Mouse (Mus musculus) B cell, adult 2 months (primary cell): ENCODE results near the gene Rgmb.

Experiments used
- DNase-seq, 2 experiments: peaks; one replicate each; pipeline ENCODE4 v3.0.0; 2022

Gene Rgmb

DNA sequence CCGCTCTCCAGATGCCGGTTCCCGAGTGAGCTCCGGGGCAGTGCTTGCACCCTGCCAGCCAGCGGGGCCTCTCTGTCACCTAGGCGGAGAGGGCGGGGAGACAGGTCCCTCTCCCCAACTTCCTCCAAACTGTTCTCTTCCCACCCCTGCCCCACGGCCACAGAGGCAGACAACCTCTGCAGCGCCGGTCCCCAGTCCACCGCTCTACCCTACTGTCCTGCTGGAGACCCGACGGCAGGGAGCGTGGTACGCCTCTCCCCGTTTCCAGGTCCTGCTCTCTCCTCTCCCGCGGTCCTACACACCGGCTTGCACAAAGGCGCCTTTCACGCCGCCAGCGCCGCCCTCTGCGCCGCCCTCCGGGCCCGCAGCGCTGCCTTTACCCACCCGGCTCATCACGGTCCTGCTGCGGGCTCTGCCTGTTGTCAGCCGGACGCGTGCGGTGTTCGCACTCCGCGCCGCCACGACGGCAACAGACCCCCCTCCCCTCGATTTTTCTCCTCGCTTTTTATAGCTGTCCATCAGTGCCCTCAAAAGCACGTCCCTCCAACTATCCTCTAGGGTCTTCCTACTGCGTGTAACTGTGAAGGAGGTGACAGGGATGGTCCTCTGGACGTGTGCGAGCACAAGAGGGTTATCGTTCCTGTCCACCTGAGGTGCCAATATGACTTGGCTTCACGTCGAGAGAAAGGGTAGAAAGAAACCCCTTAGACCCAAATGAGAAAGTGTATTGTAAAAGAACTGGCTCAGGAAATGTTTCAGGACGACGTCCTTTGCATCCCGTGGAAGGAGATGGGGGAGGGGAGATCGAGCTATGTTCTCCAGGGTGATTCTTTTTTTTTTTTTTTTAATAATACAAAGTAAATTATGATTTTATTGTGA is at the start of gene Rgmb:
Gene Rgmb, minus strand, starts transcription at position 274 of the 879 bp plus-strand sequence.
- peak; percentile 17 to 34 for DNase-seq

DNA sequence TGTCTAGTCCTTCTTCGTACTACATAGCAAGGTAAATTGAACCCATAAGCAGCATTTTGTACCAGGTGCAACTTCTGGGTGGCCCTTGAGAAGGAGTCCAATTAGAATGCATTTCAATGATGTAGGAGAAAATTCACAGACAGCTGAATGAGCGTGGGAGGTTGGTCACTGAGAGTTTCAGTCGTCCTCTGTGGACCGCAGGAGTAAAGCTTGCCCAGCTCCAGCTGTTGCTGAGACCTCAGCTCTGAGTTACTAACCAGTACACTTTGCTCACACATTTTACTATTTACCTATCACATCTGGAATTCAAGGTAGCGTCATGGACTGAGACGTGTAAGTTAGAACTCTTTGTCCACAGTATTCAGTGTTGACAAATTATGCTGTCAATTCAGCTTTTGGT is 43.9 kb upstream of the Rgmb start:
- DNase-seq: no peak

DNA sequence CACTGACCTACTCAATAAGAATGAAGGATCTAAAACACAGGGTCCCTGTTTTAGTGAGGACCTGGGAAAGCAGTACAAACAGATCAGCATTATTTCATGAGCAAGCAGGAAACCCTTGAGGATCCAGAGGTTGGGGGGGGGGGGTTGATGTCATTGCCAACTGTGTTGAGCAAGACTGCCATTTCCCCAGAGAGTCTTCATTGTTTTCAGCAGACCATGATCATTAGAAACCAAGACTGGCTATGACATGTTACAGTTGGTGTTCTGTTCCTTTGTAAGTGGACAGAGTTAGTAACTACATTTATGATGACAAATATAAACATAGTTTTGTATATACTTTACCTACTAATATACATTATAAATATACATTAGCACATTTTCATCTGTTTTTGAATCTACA is 41.3 kb upstream of the Rgmb start:
- no peak for DNase-seq

DNA sequence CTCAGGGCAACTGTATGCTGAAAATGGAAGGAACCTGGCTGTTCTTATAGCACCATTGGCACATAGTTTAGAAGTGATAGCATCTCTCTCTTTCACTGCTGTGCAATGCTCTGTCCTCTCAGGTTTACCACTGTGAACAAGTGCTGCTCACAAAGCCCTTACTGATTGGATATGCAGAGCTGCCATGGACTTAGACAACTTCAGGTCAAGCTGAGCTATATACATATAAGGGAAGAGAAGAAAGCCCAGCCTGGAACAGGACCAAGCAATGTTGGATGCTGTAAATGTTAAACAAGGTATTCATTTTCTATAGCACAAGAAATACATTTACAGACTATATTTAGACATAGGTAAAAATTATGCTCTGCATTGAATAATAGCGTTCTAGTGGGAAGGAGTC is 34.4 kb upstream of the Rgmb start:
- no peak for DNase-seq

DNA sequence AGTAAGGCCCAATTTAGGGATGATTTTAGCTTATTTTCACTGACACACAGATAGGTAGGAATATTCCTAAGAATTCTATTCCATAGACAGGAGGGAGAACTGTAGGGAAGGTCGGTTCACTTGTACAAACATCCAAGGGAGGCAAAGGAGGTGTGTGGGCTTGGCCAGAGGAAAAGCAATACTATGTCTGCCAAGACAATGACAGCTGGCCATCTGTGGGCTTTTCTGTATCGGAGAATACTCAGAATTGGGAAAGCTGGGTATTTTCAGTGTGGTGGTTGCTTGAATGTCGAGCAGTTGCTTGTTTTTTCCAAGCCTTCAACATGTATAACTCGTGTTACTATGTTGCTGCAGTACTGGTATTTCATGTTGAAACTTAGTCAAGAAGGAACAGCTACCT is 31.5 kb upstream of the Rgmb start:
- no peak for DNase-seq

DNA sequence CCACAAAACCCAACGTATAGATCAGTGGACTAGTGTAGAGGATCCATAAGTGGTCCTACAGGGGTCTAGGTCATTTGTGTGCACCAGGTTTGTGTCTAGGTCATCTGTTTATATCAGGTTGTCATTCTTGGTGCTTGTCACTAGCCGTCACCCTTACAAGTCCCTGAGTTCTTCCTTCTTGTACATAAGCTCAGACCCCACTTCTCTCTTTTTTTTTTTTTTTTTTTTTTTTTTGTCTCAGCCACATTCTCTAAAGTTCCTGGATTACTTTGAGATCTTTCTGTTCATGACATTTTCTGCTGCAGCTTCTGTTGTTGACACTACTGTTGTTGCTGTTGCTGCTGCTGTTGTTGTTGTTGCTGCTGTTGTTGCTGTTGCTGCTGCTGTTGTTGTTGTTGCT is 22.3 kb upstream of the Rgmb start:
- DNase-seq: no peak

DNA sequence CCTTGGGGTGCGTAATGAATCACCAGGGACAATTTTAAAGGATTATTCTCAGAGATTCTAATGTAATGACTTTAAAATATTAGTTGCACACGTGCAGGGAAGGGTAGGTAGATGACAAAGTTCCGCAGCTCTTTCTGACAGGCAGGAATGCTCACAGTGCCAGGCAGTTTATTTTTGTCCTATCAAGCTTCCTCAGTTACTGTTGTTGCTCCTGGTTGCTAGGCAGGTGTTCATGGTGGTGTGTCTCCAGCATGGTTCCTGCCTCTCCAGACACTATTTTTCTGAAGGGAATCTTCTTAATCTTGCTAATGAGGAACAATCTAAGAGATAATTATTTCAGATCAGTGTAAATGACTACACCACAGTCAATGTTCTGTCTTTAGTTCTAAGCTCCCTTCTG is 19.7 kb upstream of the Rgmb start:
- no peak for DNase-seq

DNA sequence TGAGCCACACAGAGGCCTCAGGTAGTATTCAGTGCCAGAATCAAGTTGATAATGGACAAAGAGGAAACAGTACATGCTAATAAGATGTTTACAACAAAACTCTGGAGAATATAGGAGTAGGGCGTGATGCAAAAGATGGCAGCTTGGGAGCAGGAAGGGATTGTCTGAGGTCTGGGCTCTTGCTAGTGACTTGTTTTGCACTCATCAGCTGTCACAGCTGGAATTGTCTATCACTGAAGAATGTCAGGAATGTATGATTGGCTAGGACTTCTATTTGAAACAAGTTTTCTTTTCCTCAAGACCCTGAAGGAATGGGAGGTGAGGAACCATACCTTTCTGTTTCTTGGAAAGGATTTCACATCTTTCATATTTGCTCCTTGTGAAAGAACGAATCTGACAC is 10.6 kb upstream of the Rgmb start:
- no peak for DNase-seq

DNA sequence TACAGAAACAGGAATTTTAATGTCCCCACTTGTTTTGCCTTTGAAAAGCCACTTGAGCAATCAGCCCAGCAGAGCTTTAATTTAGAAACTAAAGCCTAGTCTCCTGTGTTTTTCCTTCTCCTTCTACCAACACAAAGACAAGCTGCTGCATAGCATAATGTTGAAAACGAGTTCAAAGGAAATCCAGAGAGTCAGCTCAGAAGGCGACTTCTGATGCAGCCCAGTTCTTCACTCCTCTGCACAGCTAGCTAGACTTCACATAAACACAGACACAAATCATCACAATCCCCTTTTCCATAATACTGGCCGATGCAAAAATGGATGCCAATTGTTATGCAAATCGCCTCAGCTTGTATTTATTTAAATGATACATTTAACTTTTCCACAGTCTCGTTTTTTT is 1.6 kb upstream of the Rgmb start:
- no peak for DNase-seq

DNA sequence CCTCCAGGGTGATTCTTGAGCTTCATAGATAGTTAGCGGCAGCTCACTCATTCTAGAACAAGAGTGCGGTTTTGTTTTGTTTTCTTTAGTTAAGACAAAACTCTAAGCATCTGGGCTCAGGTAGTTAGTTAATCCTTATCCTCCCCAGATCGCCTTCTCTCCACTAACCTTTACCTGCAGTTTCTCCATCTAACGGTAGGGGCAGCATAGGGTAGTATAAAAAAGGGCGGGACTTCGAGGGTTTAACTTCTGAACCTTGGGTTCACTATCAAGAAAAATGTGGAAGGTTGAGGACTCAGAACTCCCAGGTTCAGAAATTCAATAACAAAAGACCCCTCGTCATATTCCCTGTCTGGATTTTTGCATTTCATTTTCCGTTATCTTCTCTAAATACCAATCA is 971 bp upstream of the Rgmb start:
- peak; percentile 66 to 71 for DNase-seq

DNA sequence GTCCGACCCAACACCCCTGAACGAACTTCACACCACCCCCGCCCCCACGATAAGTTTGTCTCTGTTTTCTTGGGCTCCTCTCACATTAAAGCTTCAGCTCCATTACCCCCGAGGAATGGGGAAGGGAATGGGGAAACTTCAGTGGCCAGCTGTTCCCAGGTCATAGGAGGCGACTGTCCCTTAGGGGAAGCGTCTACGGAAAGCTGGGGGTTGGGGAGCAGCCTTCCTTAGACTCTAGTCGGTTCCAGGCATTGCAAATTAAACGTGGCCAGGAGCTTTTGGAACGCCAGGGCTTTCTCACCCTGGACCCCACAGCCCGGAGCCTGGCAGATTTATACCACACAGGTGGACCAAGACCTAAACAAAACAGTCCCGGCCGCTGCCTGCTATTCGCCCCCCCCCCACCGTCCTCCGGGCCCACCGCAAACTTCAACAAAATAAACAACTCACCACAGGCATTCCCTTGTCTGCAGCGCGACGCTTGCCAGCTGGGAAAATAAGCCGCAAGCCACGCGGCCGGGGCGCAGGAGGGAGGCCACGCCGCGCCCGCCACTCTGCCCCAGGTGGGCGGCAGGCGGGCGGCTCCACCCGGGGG is 571 bp downstream of the Rgmb start:
- DNase-seq: no peak

DNA sequence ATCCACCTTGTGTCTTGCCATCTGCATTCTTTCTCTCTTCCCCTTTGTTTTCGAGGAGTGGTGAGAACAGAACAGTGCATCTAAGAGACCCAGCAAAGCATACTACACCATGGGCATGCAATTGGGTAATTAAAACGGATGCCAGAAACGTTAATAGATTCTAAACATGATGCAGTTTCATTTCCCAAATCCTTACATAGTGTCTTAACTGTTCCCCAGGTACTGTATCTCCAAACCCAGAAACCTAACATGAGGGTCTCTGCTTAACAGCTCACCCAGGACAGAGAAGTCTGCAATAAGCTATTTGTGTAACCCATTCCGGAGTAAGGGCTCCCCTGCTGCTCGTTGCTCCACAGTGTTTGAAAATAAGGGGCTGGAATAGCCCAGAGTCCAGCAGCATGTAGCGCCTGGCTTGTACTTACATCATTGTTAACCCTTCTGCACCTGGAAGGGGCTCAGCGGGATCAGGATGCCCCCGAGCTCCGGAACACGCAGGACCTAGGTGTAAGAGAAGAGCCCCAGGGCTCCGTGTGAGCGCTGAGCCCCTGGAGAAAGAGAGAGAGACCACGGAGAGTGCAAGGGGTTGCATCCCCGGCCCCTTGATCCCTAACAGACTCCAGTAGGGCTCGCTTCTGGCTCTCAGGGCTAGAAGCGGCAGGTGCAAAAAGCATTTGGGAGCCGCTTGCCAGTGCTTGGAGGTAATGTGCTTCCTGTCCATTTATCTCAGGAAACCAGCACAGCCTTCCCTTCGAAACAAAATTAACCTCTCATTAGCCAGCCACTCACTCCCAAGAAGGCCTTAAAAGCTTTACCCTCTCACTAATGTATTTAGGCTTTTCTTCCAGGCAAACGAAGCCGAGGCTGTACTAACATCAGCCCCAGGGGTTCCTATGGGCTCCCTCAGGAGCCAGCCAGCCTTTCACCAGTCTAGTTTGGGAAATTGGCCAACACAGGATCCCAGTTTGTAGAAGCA is 1.4 kb downstream of the Rgmb start:
- DNase-seq: peak in 1 of 2 experiments; percentile 8

DNA sequence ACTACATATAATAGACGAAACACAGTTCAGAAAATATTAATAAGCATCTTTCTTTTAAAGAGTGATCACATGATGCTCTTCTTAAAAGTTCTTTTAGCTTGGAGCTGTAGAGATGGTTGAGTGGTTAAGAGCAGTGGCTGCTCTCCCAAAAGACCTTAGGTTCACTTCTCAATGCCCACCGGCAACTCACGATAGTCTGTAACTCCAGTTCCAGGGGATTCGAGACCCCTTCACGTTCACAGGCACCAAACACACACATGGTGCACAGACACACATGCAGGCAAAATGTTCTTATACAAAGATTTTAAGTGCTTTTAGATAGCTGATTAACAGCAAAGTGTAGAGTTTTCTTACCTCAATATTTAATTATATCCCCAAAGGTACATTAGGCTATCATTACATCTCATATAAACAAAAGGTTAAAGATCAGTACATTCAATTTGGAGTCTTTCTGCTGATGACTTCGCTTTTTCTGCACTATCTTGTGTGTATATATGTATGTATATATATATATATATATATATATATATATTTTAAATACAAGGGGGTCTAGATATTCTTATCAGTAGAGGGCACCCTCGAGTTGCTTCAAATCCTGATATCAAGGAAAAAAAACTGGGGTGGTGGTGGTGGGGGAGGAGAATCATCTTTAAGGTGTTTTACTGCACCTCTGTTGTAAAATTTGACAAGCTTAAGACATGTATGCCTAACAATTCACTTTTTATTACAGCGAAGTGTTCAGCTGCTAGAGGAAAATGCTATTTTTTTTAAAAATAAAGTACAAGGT is 2.5 kb downstream of the Rgmb start:
- DNase-seq: no peak

DNA sequence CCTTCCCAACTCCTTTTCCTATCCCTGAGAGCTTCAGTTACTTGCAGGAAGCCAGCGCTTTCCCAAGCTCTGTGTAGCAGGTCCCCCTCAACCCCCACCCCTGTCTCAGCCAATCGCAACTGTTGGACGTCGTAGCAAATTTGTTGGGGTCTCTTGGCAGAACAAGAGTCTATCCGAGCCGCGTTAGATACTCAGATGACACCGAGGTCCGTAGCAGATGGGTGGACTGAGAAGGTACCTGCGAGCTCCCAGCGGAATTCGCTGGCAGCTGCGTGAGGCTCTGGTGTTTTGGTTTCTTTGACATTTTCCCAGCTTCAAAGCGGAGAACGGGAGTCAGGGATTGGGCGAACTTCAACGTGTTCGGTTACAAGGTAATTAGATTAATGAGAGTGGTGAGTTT is 3.9 kb downstream of the Rgmb start:
- DNase-seq: no peak

DNA sequence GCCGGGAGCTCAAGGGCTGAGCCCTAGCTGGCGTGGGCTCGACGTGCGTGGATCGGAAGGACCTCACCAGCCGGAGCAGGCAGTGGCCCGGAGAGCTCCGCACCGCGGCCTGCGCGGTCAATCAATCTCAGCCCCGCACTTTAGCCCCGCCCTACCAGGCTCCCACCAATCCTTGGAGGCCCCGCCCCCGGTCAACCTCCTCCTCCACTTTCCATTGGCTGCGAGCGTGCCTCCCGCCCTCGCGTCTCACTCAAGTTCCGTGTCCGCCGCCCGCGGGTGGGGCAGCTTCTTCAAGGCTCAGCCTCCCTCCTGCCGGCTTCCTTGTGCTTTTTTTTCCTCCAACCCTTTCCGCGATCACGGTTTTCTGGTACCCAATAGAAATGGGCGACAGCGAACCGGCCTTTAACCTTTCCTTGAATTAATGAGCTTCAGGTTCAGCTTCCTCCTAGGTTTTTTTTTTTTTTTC is 4.4 kb downstream of the Rgmb start:
- peak; percentile 90 to 92 for DNase-seq

DNA sequence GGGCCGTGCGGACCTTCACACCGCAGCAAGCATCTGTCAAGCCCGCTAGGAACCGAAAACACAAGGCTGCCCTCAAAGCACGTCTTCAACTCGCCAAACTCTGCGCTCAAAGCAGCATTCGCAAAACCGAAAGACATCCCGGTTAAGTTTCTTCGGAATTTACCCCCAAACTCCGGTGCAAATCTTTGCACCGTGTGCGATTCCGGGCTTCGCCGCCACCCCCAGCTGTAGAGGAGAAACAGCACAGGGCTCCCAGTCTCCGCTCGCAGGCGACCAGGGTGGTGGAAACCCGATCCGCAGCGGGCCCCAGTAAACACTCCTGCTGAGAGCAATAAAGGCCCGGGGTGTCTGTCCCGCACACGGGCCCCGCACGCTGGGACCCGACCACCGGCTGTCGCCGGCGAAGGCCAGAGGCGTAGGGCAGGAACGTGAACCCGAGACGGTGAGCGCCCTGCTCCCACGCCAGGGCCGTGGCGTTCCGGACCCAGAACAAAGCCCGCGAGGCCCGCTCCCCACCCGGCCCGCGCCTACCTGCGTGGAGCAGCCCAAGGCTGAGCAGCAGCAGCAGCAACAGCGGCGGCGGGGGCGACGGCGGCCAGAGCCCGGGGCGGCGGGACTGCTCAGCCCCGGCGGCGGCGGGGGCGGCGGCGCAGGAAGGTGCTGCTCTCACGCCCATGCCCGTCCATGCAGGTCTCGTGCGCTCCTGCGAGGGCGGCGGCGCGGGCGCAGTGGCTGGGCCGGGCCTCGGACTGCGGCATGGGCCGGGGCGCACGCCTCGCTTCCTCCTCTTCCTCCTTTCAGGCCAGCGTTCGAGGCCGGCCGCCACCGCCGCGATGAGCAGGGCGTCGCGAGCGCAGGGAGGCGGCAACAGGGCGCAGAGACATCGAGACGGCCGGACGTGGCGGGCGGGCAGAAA is 5.1 kb downstream of the Rgmb start:
- DNase-seq: peak; percentile 40 to 49

DNA sequence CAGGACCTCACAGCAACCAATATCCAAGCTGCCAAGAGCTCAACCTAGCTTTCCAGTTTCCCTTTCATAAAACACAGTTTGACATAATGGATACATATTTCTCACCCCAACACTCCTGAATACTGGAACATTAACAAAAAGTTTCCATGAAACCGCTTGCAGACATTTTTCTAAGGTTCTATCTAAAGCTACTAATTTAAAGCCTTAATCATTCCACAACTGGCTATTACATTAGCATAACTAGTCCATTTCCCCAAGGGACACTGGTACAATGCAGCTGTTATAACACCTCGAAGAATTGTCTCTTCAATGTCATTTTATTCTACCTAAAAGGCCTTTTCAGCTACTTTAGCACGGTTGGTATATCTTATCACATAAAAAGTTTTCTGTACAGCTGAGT is 6.0 kb downstream of the Rgmb start:
- DNase-seq: no peak

DNA sequence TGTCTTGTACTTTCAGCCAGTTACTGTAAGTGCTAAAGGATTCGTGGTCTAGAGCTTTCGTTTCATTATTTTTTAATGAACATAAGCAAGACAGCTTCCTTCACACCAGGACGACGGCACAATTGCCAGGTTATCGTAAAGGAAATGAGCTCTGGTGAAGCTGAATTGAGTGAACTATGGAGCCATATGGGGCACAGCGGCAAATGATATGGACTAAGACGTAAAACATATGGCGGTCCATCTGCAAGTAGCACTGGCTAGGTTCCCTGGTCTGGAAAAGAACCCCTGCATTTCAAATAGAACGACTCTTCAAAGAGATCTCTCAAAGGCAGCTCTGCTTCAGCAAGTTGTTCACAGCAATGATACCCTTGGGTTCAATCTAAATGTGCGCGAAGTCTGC is 6.5 kb downstream of the Rgmb start:
- no peak for DNase-seq

DNA sequence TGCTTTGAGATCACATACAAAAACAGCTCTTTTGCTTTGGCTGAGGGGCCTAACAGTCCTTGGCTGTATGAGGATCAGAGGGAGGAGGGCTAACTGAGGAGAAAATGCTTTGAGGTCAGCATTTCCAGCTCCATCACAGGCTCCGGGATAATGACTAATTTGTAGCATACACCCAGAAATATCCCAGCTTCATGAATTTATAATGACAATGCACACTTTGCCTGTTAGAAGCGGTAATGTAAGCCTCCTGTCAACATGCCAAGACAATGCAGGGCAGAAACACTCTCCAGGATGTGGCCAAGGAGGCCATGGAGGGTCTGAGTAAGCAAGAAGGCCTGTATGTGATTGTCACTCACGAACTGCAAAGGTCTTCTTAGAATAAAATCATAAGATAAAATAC is 7.0 kb downstream of the Rgmb start:
- no peak for DNase-seq

DNA sequence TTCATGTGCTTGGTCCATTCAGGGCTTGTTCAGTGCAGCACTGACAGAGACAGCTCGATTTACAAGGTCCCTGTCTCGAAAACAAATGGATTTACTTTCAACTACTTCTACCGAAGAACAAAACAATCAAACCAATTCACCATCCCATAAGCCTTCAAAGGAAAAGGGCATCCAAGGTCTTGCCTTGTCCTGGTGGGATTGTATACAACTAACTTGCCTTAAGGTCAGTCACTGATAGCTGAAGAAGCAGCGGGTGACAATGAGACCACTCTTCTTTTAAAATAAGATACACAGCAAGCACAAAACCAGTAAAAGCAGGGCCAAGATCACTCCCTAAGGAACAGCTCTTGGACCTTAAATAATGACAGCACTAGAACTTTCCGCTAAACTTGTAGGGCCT is 7.6 kb downstream of the Rgmb start:
- DNase-seq: no peak

DNA sequence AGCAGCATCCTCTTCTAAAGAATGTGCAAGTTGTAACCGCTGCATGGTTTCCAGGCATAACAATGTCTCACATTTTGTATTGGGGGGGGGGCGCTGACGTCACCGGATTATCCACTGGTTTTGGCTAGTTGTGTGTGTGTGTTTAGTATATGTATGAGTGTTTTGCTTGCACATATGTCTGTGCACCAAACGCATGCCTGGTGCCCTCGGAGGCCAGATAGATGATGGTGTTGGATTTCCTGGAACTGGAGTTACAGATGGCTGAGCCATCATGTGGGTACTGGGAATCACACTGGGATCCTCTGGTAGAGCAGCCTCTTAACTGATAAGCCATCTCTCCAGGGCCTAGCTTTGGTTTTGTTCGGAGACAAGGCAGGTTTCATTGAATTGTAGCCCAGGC is 8.5 kb downstream of the Rgmb start:
- no peak for DNase-seq
